Mouse (Mus musculus) liver, embryonic 11.5 days (tissue): ENCODE data around the gene Olfml2a. TPM values are rescaled to one million over a fixed set of nuclear protein-coding genes. Genes with fewer than 3 reads are reported as not detected.
A peak's percentile ranks its signal among the peaks of the same experiment; 100 is the strongest.

Experiments used
- ATAC-seq: fragments of 200-750 bp; cut with Nextera tagmentation; replicated peaks from 2 replicates; pipeline ENCODE4 v1.8.0; 2017; ENCODE audit warnings: moderate number of reproducible peaks, mild to moderate bottlenecking, moderate TSS enrichment, moderate library complexity; ENCODE audit not compliant: low FRiP score
- DNase-seq: peaks from one replicate; pipeline ENCODE4 v3.0.0-alpha.2; 2017; ENCODE audit warnings: low spot score
- H3K27ac ChIP-seq: fragments of 300-500 bp; sonication (generic); 2 replicates; pipeline ENCODE4 v1.5.1; 2014; ENCODE audit warnings: mild to moderate bottlenecking, low read depth, low read length, control low read depth
- H3K27me3 ChIP-seq: fragments of 300-500 bp; sonication (generic); replicated peaks from 2 replicates; pipeline ENCODE4 v1.6.1; 2014; ENCODE audit warnings: low read length, mixed read lengths; ENCODE audit not compliant: control insufficient read depth, insufficient read depth
- H3K36me3 ChIP-seq: fragments of 300-500 bp; sonication (generic); 2 replicates; pipeline ENCODE4 v1.6.1; 2014; ENCODE audit warnings: mild to moderate bottlenecking, low read length, moderate library complexity, mixed read lengths; ENCODE audit not compliant: control insufficient read depth, insufficient read depth
- H3K4me1 ChIP-seq: fragments of 300-500 bp; sonication (generic); replicated peaks from 2 replicates; pipeline ENCODE4 v1.6.1; 2014; ENCODE audit warnings: low read length, mixed read lengths; ENCODE audit not compliant: control insufficient read depth, insufficient read depth
- H3K4me2 ChIP-seq: fragments of 300-500 bp; sonication (generic); 2 replicates; pipeline ENCODE4 v1.6.1; 2014; ENCODE audit warnings: mild to moderate bottlenecking, control low read depth, moderate library complexity
- H3K4me3 ChIP-seq: fragments of 300-500 bp; sonication (generic); 2 replicates; pipeline ENCODE4 v1.5.1; 2014; ENCODE audit warnings: low read depth, low read length, control low read depth
- H3K9ac ChIP-seq: fragments of 300-500 bp; sonication (generic); 2 replicates; pipeline ENCODE4 v1.6.1; 2014; ENCODE audit warnings: low read depth, low read length, control low read depth
- H3K9me3 ChIP-seq: fragments of 300-500 bp; sonication (generic); 2 replicates; pipeline ENCODE4 v1.6.1; 2016; ENCODE audit warnings: low read length, inconsistent platforms, mixed read lengths; ENCODE audit not compliant: control insufficient read depth
- WGBS: fragments of 180-500 bp; shearing (Covaris S2); extraction: QIAGEN DNeasy Blood & Tissue Kit; methylation state at CpG from one replicate; pipeline ENCODE4 v1.1.7; 2014; 5-methylcytosine and 5-hydroxymethylcytosine counted together
- polyA plus RNA-seq: library from polyadenylated mRNA; unstranded; fragments of >200 nt; fragmentation: Nextera tagmentation; extraction: Ambion mirVana; gene quantifications from 2 replicates; pipeline ENCODE4 v1.2.1, GENCODE M21; 2014

Olfml2a gene
- polyA plus RNA-seq, 1 experiment from 2014 or later = 0.75 TPM

DNA sequence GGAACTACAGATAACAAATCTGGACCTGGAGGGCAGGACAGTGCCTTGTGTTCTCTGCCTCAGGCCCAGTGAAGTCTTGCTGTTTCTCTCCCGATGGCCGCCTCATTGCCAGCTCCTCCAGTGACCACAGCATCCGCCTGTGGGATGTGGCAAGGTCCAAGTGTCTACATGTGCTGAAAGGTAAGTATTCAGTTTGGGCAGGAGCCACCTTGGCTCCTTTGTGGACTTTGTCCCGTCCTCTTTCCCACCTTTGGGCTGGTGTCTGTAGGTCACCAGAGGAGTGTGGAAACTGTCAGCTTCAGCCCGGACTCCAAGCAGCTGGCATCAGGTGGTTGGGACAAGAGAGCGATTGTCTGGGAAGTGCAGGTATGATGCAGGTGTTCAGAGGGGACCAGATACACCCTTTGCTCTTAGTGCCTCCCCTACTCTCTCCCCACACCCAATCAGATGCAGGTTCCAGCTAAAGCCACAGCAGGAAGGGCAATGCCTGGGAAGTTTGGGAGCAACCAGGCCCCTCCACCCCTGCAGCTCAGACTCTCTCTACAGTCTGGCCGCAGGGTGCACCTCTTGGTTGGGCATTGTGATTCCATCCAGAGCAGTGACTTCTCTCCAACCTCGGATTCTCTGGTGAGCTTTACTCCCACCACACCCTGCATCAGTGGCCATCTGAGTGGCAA, 68.3 kb downstream of the Olfml2a start:
- peaks cover 33% of the 10 kb centered on the region for H3K4me1 ChIP-seq
- WGBS = 68% methylated on average over 8 of the region's 8 CpGs

GRCm38 (mm10) chr2:39000587-39000919, 68.8 kb downstream of the Olfml2a start:
- Histone ChIP-seq H3K9me3 (no peaks in the 10 kb centered on the region), H3K27me3 (no peaks in the 10 kb centered on the region), H3K27ac (peak overlapping the region; percentile 11), H3K4me1 (peaks cover 33% of the 10 kb centered on the region), H3K9ac (no peak overlapping the region), H3K4me2 (no peak overlapping the region), H3K36me3 (peaks cover 41% of the 10 kb centered on the region), H3K4me3 (no peak overlapping the region)
- ATAC-seq = no peak
- no peak for DNase-seq
- 83% methylated on average over 4 of the region's 4 CpGs for WGBS

More for the DNA sequence above, 68.3 kb downstream of the Olfml2a start:
- Histone ChIP-seq H3K27me3 (no peaks in the 10 kb centered on the region), H3K4me2 (no peak overlapping the region), H3K27ac (peak overlapping the region; percentile 57), H3K4me3 (no peak overlapping the region), H3K9ac (no peak overlapping the region), H3K36me3 (peaks cover 41% of the 10 kb centered on the region), H3K9me3 (no peaks in the 10 kb centered on the region)
- no peak for DNase-seq
- no peak for ATAC-seq

DNA sequence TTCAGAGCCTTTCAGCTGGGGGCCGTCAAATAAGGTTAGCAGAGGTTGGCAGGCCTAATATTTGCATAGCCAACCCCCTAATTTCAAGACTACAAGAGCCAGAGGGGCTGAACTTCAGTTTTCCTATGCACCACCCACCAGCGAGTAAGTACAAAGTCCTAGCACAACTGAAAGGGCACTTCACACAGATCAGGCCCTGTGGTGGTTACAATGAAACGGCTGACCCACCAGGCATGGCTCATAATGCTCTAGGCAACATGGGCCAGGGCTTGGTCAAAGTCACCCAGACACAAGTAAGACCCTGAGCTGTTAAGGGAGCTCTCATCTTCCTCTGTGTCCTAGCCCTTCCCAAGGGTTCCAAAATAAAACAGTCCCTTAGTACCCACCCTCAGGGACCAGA, 70.1 kb downstream of the Olfml2a start:
- Histone ChIP-seq H3K27ac (peak overlapping the region; percentile 73), H3K4me1 (peaks cover 43% of the 10 kb centered on the region)

GRCm38 (mm10) chr2:39003106-39003505, 71.3 kb downstream of the Olfml2a start:
- 32% methylated on average over 8 of the region's 8 CpGs for WGBS

More for the DNA sequence above, 70.1 kb downstream of the Olfml2a start:
- peak overlapping the region; percentile 46; the same call in 1 of the 2 replicates for H3K9ac ChIP-seq
- peaks cover 41% of the 10 kb centered on the region for H3K36me3 ChIP-seq
- H3K27me3 ChIP-seq = no peaks in the 10 kb centered on the region
- H3K9me3 ChIP-seq = no peaks in the 10 kb centered on the region
- 74% methylated on average over 3 of the region's 3 CpGs for WGBS
- peak overlapping the region; percentile 79 for H3K4me3 ChIP-seq
- no peak for DNase-seq
- ATAC-seq = no peak
- peak overlapping the region; percentile 67 for H3K4me2 ChIP-seq

GRCm38 (mm10) chr2:39003512-39003911, 71.7 kb downstream of the Olfml2a start:
- no peaks in the 10 kb centered on the region for H3K9me3 ChIP-seq
- peak overlapping the region; percentile 79 for H3K4me3 ChIP-seq
- no peaks in the 10 kb centered on the region for H3K27me3 ChIP-seq
- H3K27ac ChIP-seq = peak overlapping the region; percentile 78
- H3K36me3 ChIP-seq = peaks cover 41% of the 10 kb centered on the region
- WGBS = 37% methylated on average over 5 of the region's 5 CpGs
- peak overlapping the region; percentile 67 for H3K4me2 ChIP-seq
- DNase-seq (no peak), ATAC-seq (no peak)
- H3K4me1 ChIP-seq = peaks cover 42% of the 10 kb centered on the region
- H3K9ac ChIP-seq = peak overlapping the region; percentile 94

More at GRCm38 (mm10) chr2:39003106-39003505, 71.3 kb downstream of the Olfml2a start:
- Histone ChIP-seq H3K36me3 (peaks cover 41% of the 10 kb centered on the region), H3K4me3 (peak overlapping the region; percentile 79), H3K27me3 (no peaks in the 10 kb centered on the region), H3K9ac (peak overlapping the region; percentile 94), H3K4me2 (peak overlapping the region; percentile 67), H3K9me3 (no peaks in the 10 kb centered on the region), H3K27ac (peak overlapping the region; percentile 78), H3K4me1 (peaks cover 42% of the 10 kb centered on the region)
- no peak for DNase-seq
- ATAC-seq = no peak

GRCm38 (mm10) chr2:39004372-39004771, 72.6 kb downstream of the Olfml2a start:
- DNase-seq (no peak), ATAC-seq (no peak)
- peak overlapping the region; percentile 79 for H3K4me3 ChIP-seq
- WGBS = under 1% methylated on average over 11 of the region's 11 CpGs
- peaks cover 41% of the 10 kb centered on the region for H3K36me3 ChIP-seq
- no peaks in the 10 kb centered on the region for H3K27me3 ChIP-seq
- H3K4me1 ChIP-seq = peaks cover 48% of the 10 kb centered on the region
- H3K9ac ChIP-seq = peak overlapping the region; percentile 94
- H3K4me2 ChIP-seq = peak overlapping the region; percentile 67
- no peaks in the 10 kb centered on the region for H3K9me3 ChIP-seq
- H3K27ac ChIP-seq = peak overlapping the region; percentile 78

DNA sequence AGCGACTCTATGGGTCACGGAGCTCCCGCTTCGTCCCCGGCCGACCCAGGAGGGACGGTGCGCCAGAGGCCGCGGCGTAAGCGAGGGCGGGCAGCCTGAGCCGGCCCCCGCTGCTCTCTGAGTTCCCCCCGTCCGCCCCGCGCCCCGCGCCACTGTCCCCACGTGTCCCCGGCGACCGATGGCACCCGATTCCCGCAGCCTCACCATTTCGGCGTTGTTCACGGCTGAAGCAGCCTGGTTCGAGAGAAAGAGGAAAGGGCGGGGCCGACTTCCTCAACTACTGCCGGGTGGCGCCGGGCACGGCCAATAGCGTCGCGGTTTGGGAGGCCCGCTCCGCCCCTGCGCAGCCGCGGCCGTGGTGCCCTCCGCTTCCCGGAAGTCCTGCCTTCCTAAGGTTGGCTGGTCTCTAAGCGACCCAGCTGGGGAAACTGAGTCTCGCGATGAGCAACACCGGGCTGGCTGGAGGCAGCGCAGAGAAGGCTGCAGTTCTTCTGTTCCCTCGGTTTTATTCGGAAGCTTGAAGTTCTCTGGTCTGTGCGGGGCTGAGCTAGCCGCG, 73.2 kb downstream of the Olfml2a start, which contains the start of gene Arpc5l:
Arpc5l (plus strand) TSS at position 469 of the 556 bp plus-strand sequence.
- peaks cover 39% of the 10 kb centered on the region for H3K36me3 ChIP-seq
- ATAC-seq (peak; percentile 82), DNase-seq (peak; percentile 90)
- peak within 1 kb of the TSS; percentile 94 for H3K9ac ChIP-seq
- peaks cover 48% of the 10 kb centered on the region for H3K4me1 ChIP-seq
- H3K4me2 ChIP-seq = peak within 1 kb of the TSS; percentile 67
- no peaks in the 10 kb centered on the region for H3K9me3 ChIP-seq
- no peaks in the 10 kb centered on the region for H3K27me3 ChIP-seq
- peak within 1 kb of the TSS; percentile 78 for H3K27ac ChIP-seq
- WGBS = under 1% methylated on average over 58 of the region's 58 CpGs
- peak within 1 kb of the TSS; percentile 79 for H3K4me3 ChIP-seq

DNA sequence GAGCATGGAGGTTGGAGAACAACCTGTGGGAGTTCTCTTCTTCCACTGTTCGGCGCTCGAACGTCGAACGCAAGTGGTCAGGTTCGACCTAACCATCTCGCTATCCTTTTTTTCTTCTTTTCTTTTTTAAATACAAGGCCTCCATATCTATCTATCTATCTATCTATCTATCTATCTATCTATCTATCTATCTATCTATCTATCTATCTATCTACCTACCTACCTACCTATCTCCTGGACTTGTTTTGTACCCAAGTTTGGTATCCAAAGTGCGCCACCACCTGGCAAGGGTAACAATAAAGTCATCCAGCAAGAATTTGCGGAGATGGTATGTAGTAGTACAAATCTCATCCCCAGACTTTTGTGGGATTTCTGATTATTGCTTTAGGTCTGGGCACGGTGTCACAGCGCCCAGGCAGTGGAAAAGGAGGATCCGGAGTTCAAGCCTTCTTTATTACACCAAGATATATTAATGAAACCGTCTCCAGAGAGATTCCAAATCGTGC, 73.8 kb downstream of the Olfml2a start, which contains the start of gene Rpl35:
Rpl35 (minus strand) TSS at position 51 of the 506 bp plus-strand sequence.
- Histone ChIP-seq H3K9me3 (no peaks in the 10 kb centered on the region), H3K27me3 (no peaks in the 10 kb centered on the region), H3K4me2 (peak within 1 kb of the TSS; percentile 67), H3K27ac (peak within 1 kb of the TSS; percentile 78), H3K36me3 (peaks cover 32% of the 10 kb centered on the region), H3K4me1 (peaks cover 47% of the 10 kb centered on the region), H3K9ac (peak within 1 kb of the TSS; percentile 94), H3K4me3 (peak within 1 kb of the TSS; percentile 79)
- WGBS = 10% methylated on average over 15 of the region's 15 CpGs
- ATAC-seq (no peak), DNase-seq (no peak)
